Mouse (Mus musculus) left cerebral cortex, postnatal 10 days (tissue): ENCODE measurements around the gene Egln2. TPM values are rescaled to one million over a fixed set of nuclear protein-coding genes. Genes with fewer than 3 reads are reported as not detected.
A peak's percentile ranks its signal among the peaks of the same experiment; 100 is the strongest.

Experiments used
- DNase-seq, 2 experiments: peaks; one replicate each; pipeline ENCODE4 v3.0.0; 2021 to 2022; ENCODE audit warnings: low spot score in 2 of 2, mixed read lengths in 1 of 2; ENCODE audit errors: extremely low spot score in 1 of 2
- intact Hi-C: fragments of 180-260 bp; cut with DNase I; formaldehyde crosslinking; loops from one replicate; pipeline ENCODE4 v1.15.1; 2025
- total RNA-seq, 2 experiments: library from RNA; stranded (reverse); gene quantifications; 2 replicates each; pipeline ENCODE4 v1.2.3; 2021

Egln2 gene
- total RNA-seq, result 10 to 100 TPM; 82.3 to 84.9 TPM

DNA sequence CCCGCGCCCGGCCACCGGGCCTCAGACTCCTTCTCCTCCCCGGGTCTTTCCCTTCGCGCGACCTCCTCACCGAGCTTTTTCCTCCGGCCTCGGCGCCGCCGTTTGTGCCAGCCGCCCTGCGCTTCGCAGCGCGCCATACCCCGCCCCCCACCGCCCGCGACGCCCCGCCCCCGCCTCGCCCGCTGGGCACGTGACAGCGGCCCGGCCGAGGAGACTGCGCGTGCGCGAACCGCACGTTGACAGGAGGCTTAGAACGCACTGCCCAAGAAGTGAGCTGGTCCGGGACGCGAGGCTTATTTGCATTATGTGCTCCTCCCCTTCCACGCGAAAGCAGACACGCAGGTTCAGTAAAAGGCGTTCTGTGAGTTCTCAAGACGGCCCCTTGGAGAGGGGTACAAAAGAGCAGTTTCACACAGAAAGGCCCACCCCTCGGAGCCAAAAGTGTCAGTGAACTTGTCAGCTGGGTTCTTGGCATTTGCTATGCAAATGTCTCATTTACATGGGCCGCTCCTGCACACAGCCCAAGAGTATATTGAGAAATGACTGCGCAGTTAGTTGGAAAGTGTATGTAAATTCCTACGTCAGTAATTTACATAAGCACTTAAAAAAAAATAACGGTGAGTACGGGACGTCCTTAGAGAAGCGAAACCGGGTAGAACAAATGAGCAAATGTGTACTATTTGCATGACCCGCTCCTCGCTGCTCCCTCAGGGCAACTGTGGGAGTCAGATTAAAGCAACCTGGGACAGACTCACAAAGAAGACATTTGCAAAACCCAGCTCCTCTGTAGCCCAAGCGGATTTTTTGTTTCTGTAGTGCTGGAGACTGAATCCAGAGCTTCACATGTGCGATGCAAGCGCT is at the start of gene Egln2:
TSS of gene Egln2 (minus strand) at position 189 of the 861 bp plus-strand sequence.
- intact Hi-C loops, result no loop called here
- peak; percentile 93 to 97 for DNase-seq

GRCm38 (mm10) chr7:27212626-27213025 is 46.0 kb upstream of the Egln2 start:
- intact Hi-C loops, result no loop called here
- DNase-seq, result no peak

DNA sequence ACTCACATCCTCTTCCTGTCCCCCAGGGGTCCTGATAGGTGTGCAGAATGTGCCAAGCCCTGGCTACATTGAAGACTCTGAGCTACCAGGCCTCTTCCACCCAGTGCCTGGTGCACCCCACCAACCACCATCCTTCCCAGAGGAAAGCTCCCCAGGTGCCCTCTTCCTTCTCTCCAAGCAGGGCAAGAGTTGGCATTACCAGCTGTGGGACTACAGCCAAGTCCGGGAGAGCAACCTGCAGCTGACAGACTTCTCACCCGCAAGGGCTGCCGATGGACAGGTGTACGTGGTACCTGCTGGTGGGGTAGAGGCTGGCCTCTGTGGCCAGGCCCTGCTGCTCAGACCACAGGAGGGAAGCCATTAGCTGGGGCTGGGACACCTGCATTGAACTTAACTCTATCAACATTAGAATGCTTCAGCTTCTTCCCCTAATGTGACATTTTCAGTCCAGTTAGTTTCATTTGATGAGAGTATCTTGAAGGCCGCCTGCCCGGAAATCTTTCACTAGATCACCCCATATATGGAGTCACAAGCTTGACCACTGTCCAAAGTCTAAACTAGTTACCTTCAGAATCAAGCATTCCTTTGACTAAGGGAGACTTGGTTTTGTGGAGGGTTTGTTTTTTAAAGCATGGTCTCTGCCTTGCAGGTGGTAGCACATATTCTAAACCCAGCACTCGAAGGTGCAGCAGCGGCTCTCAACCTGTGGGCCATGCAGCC is 37.3 kb upstream of the Egln2 start:
- no peak for DNase-seq
- intact Hi-C loops, result no loop called here

DNA sequence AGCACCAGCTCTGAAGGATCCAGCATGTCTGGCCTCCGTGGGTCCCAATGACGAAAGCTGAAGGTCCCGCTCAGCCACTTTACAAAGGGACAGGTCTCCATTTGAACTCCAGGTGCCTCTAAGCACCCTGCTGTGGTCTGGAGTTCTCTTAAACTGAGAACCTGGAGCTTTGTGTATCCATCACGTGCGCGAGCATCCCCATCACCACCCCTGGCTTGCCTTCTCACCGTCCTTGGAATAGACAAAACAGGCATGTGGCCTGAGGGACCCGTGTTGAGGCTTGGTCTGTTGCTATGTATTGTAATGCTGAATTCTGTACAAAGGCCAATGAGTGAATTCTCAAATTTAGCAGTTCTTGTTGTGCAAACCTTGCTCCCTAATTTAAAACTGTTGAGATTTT is 32.2 kb upstream of the Egln2 start:
- DNase-seq, result no peak
- intact Hi-C loops, result no loop called here

GRCm38 (mm10) chr7:27198355-27198754 is 31.8 kb upstream of the Egln2 start:
- no peak for DNase-seq
- intact Hi-C loops, result no loop called here

DNA sequence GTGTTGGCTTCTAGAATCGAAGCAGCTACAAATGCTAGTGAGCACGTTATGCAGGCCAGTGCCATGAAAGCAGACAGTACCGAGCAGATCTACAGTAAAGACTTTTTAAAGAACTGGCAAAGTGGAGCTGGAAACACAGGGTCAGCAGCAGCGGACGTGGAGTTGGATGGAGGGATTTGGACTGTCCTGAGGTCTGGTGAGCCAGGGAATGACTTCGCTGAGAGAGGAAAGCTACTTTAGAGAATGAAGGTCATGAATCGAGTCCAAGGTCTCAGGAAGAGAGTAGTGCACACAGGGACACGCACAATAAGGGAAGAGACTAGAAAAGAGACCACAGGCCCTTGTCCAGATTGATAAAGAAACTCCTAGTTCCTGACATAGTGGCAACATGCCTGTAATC is 31.0 kb upstream of the Egln2 start:
- no peak for DNase-seq
- intact Hi-C loops, result no loop called here

DNA sequence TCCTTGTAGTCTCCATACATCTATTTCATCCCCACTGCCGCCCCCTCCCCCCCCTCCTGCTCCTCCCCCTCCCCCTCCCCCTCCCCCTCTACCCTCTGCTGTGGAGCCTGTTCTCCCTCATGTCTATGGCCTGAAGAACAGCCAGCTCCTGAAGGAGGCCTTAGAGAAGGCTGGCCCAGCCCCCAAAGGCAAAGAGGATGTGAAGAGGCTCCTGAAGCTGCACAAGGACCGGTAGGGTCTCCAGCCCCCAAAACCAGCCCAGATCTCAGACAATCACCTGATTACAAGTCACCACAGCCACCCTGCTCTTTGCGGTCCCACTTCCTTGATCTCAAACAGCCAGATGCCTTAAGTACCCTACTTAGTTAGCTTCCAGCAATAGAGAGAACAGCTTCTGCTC is 30.5 kb upstream of the Egln2 start:
- DNase-seq, result no peak
- intact Hi-C loops, result no loop called here

- intact Hi-C loops, result no loop called here
- DNase-seq, result peak; percentile 97 to 99
Measured at GRCm38 (mm10) chr7:27195681-27196611, 29.3 kb upstream of the Egln2 start, which contains the start of the genes BC024978 and Snrpa. BC024978 (plus strand) TSS chr7:27195781. Snrpa (minus strand) TSS chr7:27196271.

- intact Hi-C loops, result no loop called here
- no peak for DNase-seq
Measured at GRCm38 (mm10) chr7:27193731-27194130, 27.1 kb upstream of the Egln2 start.

GRCm38 (mm10) chr7:27192434-27192833 is 25.8 kb upstream of the Egln2 start:
- intact Hi-C loops, result no loop called here
- DNase-seq, result no peak

DNA sequence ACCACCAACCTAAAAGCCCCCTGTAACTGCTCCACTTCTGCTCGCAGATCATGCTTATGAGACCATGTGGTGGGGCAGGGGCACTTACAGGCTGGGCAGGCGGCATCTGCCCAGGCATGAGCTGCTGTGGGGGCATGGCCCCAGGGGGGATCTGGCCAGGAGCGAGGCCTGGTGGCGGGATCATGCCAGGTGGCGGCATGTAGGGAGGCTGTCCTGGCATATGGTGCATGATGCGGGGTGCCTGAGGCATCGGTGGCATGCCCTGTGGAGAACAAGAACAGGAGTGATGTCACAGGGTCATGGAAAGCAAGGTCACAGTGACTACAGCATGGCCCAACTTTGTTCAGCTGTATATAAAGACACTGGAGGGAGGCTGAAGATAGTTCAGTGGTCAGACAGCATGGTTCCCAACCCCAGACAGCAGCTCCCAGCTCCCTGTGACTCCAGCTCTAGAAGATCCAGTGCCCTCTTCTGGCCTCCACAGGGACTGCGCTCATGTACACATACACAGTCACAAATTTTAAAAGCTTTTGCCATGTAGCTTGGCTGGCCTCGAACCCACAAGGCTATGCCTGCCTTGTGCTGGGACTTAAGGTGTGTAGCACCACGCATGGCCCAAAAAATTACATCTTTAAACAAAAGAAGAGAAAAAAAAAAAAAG is 22.8 kb upstream of the Egln2 start:
- intact Hi-C loops, result no loop called here

DNA sequence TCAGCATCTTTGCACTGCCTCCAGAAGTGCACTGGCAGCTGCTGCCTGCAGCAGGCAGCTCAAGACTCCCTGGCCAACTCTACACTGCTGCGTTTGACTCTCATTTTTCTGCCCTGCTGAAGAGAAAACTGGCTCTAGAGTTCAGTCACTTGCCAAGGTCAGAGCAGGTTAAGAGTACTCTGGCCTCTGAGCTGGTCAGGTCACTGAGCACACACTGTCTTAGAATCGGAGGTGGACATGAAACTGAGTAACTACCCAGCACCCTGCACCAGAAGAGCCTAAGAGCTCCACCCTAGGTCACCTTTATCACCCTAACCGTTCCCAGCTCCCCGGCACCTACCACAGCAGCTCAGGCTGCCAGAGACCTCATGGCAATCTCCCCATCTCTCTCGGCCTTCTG is 19.4 kb upstream of the Egln2 start:
- intact Hi-C loops, result no loop called here
- DNase-seq, result no peak

More for the DNA sequence above, 22.8 kb upstream of the Egln2 start:
- no peak for DNase-seq

DNA sequence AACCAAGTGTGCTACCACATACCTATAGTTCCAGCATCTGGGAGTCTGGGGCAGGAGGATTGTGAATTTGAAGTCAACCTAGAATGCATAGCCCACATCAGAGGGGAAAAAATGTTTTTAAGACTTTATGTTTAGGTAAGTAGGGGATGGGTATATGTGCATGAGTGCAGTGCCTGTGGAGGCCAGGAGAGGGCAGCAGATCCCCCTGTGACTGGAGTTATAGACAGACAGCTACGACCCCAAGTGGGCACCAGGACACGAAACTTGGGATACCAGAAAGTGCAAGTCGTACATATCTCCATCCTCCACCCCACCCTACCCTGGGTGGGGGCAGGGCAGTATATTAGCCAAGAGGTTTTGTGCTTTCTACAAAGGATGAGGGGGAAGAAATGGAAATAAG is 18.4 kb upstream of the Egln2 start:
- DNase-seq, result no peak
- intact Hi-C loops, result no loop called here

DNA sequence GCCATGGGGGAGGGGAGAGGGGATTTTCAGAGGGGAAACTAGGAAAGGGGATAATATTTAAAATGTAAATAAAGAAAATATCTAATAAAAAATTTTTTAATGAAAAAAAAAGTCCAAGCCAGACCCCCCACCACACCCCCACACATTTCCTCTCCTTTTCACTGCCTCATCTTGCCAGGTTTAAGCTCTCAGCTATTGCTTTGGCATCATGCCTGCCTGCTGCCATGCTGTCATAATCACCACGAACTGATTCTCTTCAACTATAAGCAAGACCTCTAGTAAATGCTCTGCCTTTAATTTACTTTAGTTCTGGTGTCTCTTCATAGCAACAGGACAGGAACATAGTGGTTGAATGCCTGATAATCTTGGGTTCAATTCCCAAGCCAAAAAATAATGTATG is 15.9 kb upstream of the Egln2 start:
- no peak for DNase-seq
- intact Hi-C loops, result no loop called here

- intact Hi-C loops, result no loop called here
- DNase-seq, result no peak
Measured at GRCm38 (mm10) chr7:27180837-27181695, 14.5 kb upstream of the Egln2 start, which contains the start of the genes Gm21983 and Mia. Gm21983 (minus strand) TSS chr7:27181086. Mia (minus strand) TSS chr7:27181157.

DNA sequence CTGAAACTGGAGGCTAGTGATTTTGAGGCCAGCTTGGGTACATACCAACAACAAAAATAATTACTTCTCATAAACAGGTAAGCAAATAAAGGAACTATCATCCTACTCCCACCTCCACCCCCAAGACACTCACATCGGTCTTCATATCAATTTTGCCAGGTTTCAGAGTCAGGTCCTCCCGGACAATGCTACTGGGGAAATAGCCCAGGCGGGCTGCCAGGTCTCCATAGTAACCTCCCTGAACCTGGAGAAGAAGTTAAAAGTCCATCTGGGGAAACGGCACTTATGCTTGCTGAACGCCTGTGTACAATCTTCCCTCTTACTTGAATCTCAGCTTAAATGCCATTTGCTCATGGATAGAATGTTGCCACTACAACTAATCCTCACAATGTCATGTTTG is 13.4 kb upstream of the Egln2 start:
- peak in 1 of 2 experiments; percentile 50 for DNase-seq
- intact Hi-C loops, result no loop called here

GRCm38 (mm10) chr7:27179217-27179918 is 12.8 kb upstream of the Egln2 start:
- DNase-seq, result no peak
- intact Hi-C loops, result no loop called here
